Mouse (Mus musculus) cortical plate, adult 2 months (tissue): ENCODE results near the gene Tnpo3.

ENCODE experiments used
- CTCF ChIP-seq: fragments of 200-500 bp; IDR thresholded peaks from 2 replicates; pipeline ENCODE4 v1.5.1; 2011; ENCODE audit warnings: mild to moderate bottlenecking, control low read depth, low read length; ENCODE audit not compliant: insufficient read depth; ENCODE audit errors: extremely low read depth
- POLR2A ChIP-seq: fragments of 200-500 bp; IDR thresholded peaks from 2 replicates; pipeline ENCODE4 v1.6.1; 2011; ENCODE audit warnings: mild to moderate bottlenecking, low read length, control low read depth; ENCODE audit not compliant: insufficient read depth; ENCODE audit errors: extremely low read depth

DNA sequence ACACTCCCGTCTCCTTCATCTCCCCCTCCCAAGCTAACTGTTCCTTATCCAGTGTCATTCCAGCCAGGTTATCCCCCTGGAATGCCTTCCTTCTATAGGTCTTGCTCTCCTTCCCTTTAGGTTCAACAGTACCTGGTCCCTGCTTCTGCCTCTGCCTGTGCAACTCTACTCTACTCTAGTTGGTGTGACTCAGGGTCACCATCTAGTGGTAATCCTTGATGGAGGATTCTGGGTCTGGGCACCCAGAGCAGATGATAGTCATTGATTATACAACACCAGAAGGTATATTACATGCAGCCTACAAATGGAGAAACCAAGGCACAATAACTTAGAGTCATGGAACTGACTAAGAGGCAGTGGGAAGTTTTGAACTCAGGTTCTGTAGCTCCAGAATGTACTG, 108.1 kb downstream of the Tnpo3 start:
- peak; percentile 31; the same call in 1 of the 2 replicates for TF ChIP-seq CTCF
- no peak for TF ChIP-seq POLR2A
